Mouse (Mus musculus): ENCODE data around the gene Ccdc144b.

Ccdc144b gene

GRCm38 (mm10) chr3:36053447-36053846, at the start of gene Ccdc144b:
Ccdc144b (minus strand) TSS chr3:36053547.
- CTCF ChIA-PET = no interaction called here
- POLR2A ChIA-PET = interaction anchor here in 1 of 4 experiments (1.1 to 1.2 kb wide), 2 partner anchors 13 to 364 kb away, joined by 3 to 4 read pairs; partner anchors contain the start of gene Acad9

- POLR2A ChIA-PET = interaction anchor here in 3 of 4 experiments (0.6 to 1.8 kb wide), 9 partner anchors 16 to 402 kb away, joined by 3 to 6 read pairs (median 5); partner anchors contain the start of genes Acad9 (in 2 of the 3) and D3Ertd254e (in 2 of the 3)
- CTCF ChIA-PET = interaction anchor here in 1 of 4 experiments (0.7 kb wide), 1 partner anchor 14 kb away, joined by 3 read pairs; no protein-coding TSS in a partner anchor
Measured at GRCm38 (mm10) chr3:36095371-36095770, 42.0 kb upstream of the Ccdc144b start.

- CTCF ChIA-PET = interaction anchor here in 1 of 4 experiments (1.0 kb wide), 1 partner anchor 115 kb away, joined by 4 read pairs; no protein-coding TSS in a partner anchor
- POLR2A ChIA-PET = interaction anchor here in 1 of 4 experiments (1.0 kb wide), 1 partner anchor 11 kb away, joined by 3 read pairs; no protein-coding TSS in a partner anchor
Measured at GRCm38 (mm10) chr3:36087591-36087990, 34.2 kb upstream of the Ccdc144b start.

GRCm38 (mm10) chr3:36085394-36085793, 32.0 kb upstream of the Ccdc144b start:
- CTCF ChIA-PET = no interaction called here

GRCm38 (mm10) chr3:36083381-36083780, 30.0 kb upstream of the Ccdc144b start:
- ChIA-PET CTCF (interaction anchor here in 1 of 4 experiments (0.7 kb wide), 1 partner anchor 1352 kb away, joined by 3 read pairs; no protein-coding TSS in a partner anchor), POLR2A (interaction anchor here in 1 of 4 experiments (1.4 kb wide), 1 partner anchor 10 kb away, joined by 3 read pairs; no protein-coding TSS in a partner anchor)

More at GRCm38 (mm10) chr3:36085394-36085793, 32.0 kb upstream of the Ccdc144b start:
- POLR2A ChIA-PET = no interaction called here

- ChIA-PET CTCF (no interaction called here), POLR2A (no interaction called here)
Measured at GRCm38 (mm10) chr3:36082843-36083242, 29.5 kb upstream of the Ccdc144b start.

- CTCF ChIA-PET = no interaction called here
- POLR2A ChIA-PET = interaction anchor here in 2 of 4 experiments (2.2 to 2.3 kb wide), 2 partner anchors 14 to 15 kb away, joined by 5 to 7 read pairs; partner anchors contain the start of gene Acad9 (in 2 of the 2)
Measured at GRCm38 (mm10) chr3:36080741-36081140, 27.4 kb upstream of the Ccdc144b start.

GRCm38 (mm10) chr3:36079886-36080285, 26.5 kb upstream of the Ccdc144b start:
- ChIA-PET POLR2A (interaction anchor here in 2 of 4 experiments (2.2 to 2.3 kb wide), 2 partner anchors 14 kb away, joined by 5 to 7 read pairs; partner anchors contain the start of gene Acad9 (in 2 of the 2)), CTCF (no interaction called here)

- POLR2A ChIA-PET = interaction anchor here in 1 of 4 experiments (0.8 kb wide), 1 partner anchor 18 kb away, joined by 3 read pairs; no protein-coding TSS in a partner anchor
Measured at GRCm38 (mm10) chr3:36077386-36077785, 24.0 kb upstream of the Ccdc144b start.

GRCm38 (mm10) chr3:36075466-36075865, 22.1 kb upstream of the Ccdc144b start:
- ChIA-PET POLR2A (interaction anchor here in 3 of 4 experiments (0.9 to 2.2 kb wide), 5 partner anchors 9 to 14 kb away, joined by 3 to 8 read pairs (median 4); partner anchors contain the start of gene Acad9 (in 2 of the 3)), CTCF (no interaction called here)

More at GRCm38 (mm10) chr3:36077386-36077785, 24.0 kb upstream of the Ccdc144b start:
- CTCF ChIA-PET = no interaction called here

GRCm38 (mm10) chr3:36074231-36074630, 20.9 kb upstream of the Ccdc144b start:
- ChIA-PET POLR2A (interaction anchor here in 2 of 4 experiments (1.4 to 1.9 kb wide), 2 partner anchors 8 kb away, joined by 3 to 8 read pairs; partner anchors contain the start of gene Acad9 (in 2 of the 2)), CTCF (no interaction called here)

- ChIA-PET POLR2A (interaction anchor here in 2 of 4 experiments (0.6 kb wide), 2 partner anchors 73 to 142 kb away, joined by 4 to 6 read pairs; no protein-coding TSS in a partner anchor), CTCF (interaction anchor here in 1 of 4 experiments (0.6 kb wide), 1 partner anchor 139 kb away, joined by 3 read pairs; no protein-coding TSS in a partner anchor)
Measured at GRCm38 (mm10) chr3:36071047-36071446, 17.7 kb upstream of the Ccdc144b start.

- CTCF ChIA-PET = no interaction called here
Measured at GRCm38 (mm10) chr3:36070436-36070835, 17.1 kb upstream of the Ccdc144b start.

GRCm38 (mm10) chr3:36067731-36068130, 14.4 kb upstream of the Ccdc144b start:
- ChIA-PET POLR2A (interaction anchor here in 1 of 4 experiments (2.6 kb wide), 1 partner anchor 68 kb away, joined by 14 read pairs; the partner anchor contains the start of gene Mccc1), CTCF (interaction anchor here in 2 of 4 experiments (0.7 kb wide), 2 partner anchors 19 to 1645 kb away, joined by 5 to 6 read pairs; no protein-coding TSS in a partner anchor)

More at GRCm38 (mm10) chr3:36070436-36070835, 17.1 kb upstream of the Ccdc144b start:
- POLR2A ChIA-PET = interaction anchor here in 1 of 4 experiments (0.6 kb wide), 1 partner anchor 72 kb away, joined by 4 read pairs; no protein-coding TSS in a partner anchor

- ChIA-PET CTCF (interaction anchor here in 2 of 4 experiments (0.6 to 1.0 kb wide), 2 partner anchors 89 to 411 kb away, joined by 3 to 4 read pairs; no protein-coding TSS in a partner anchor), POLR2A (interaction anchor here in 3 of 4 experiments (0.6 to 2.6 kb wide), 33 partner anchors 8 to 537 kb away, joined by 3 to 17 read pairs (median 4); partner anchors contain the start of genes Mccc1 (in 3 of the 3), D3Ertd254e (in 2 of the 3), 1810062G17Rik (in 1 of the 3) and Anxa5 (in 1 of the 3))
Measured at GRCm38 (mm10) chr3:36065843-36066651, 12.7 kb upstream of the Ccdc144b start, which contains the start of gene Acad9. Acad9 (plus strand) TSS chr3:36065979.

- CTCF ChIA-PET = no interaction called here
Measured at GRCm38 (mm10) chr3:36065166-36065565, 11.8 kb upstream of the Ccdc144b start.

GRCm38 (mm10) chr3:36064592-36065061, 11.3 kb upstream of the Ccdc144b start:
- POLR2A ChIA-PET = no interaction called here
- CTCF ChIA-PET = no interaction called here

More at GRCm38 (mm10) chr3:36065166-36065565, 11.8 kb upstream of the Ccdc144b start:
- POLR2A ChIA-PET = interaction anchor here in 3 of 4 experiments (0.6 to 2.6 kb wide), 14 partner anchors 10 to 133 kb away, joined by 3 to 17 read pairs (median 4); partner anchors contain the start of gene Mccc1 (in 2 of the 3)
